Mouse (Mus musculus) inflammation-experienced regulatory T-cells (primary cell): ENCODE data around the gene Kctd2. TPM values are rescaled to one million over a fixed set of nuclear protein-coding genes. Genes with fewer than 3 reads are reported as not detected.

Experiments
- polyA plus RNA-seq, 2 experiments: library from polyadenylated mRNA; unstranded; fragments of 100-300 nt; shearing (Covaris generic); gene quantifications; one replicate each; pipeline ENCODE4 v1.2.1; 2017

Kctd2 gene
- 10 to 100 TPM; 53.6 to 95.0 TPM for polyA plus RNA-seq

GRCm38 (mm10) chr11:115419531-115420237, at the start of gene Kctd2, which contains the start of gene Atp5h:
Gene Kctd2 (plus strand): TSS chr11:115420128.
Gene Atp5h (minus strand): TSS chr11:115419962.

GRCm38 (mm10) chr11:115381743-115382539, 38.0 kb upstream of the Kctd2 start, which contains the start of gene Cdr2l:
Gene Cdr2l (plus strand): TSS chr11:115381916.

GRCm38 (mm10) chr11:115403338-115404124, 16.4 kb upstream of the Kctd2 start, which contains the start of gene Mrpl58:
Gene Mrpl58 (plus strand): TSS chr11:115403752.

GRCm38 (mm10) chr11:115439906-115440595, 20.1 kb downstream of the Kctd2 start, which contains the start of gene Trim80:
Gene Trim80 (plus strand): TSS chr11:115440545.

GRCm38 (mm10) chr11:115462243-115462891, 42.4 kb downstream of the Kctd2 start, which contains the start of gene Slc16a5:
Gene Slc16a5 (plus strand): TSS chr11:115462474.

GRCm38 (mm10) chr11:115475025-115475757, 55.3 kb downstream of the Kctd2 start, which contains the start of gene Armc7:
Gene Armc7 (plus strand): TSS chr11:115475667.

Other genes with a start within 250 kb of the Kctd2 start
- gene Tmem104, start 232.6 kb upstream of the Kctd2 start, polyA plus RNA-seq: 10 to 100 TPM; 15.3 to 15.4 TPM
- gene Nat9, start 232.3 kb upstream of the Kctd2 start, polyA plus RNA-seq: 10 to 100 TPM; 14.0 to 15.7 TPM
- under 1 TPM in 1 of 2 experiments, not detected in 1; 0.04 TPM for gene Grin2c, start 152.9 kb upstream of the Kctd2 start, polyA plus RNA-seq
- gene Fdxr, start 143.1 kb upstream of the Kctd2 start, polyA plus RNA-seq: 10 to 100 TPM; 25.0 to 35.0 TPM
- gene Fads6, start 122.5 kb upstream of the Kctd2 start, polyA plus RNA-seq: 1 to 10 TPM in 1 of 2 experiments, under 1 TPM in 1; 0.87 to 1.1 TPM
- not detected for gene Otop2, start 113.0 kb upstream of the Kctd2 start, polyA plus RNA-seq
- not detected for gene Ush1g, start 98.1 kb upstream of the Kctd2 start, polyA plus RNA-seq
- under 1 TPM in 1 of 2 experiments, not detected in 1; 0.89 TPM for gene Otop3, start 85.4 kb upstream of the Kctd2 start, polyA plus RNA-seq
- gene Hid1, start 52.4 kb upstream of the Kctd2 start, polyA plus RNA-seq: 1 to 10 TPM; 6.2 to 9.8 TPM
- gene Cdr2l, start 38.2 kb upstream of the Kctd2 start, polyA plus RNA-seq: under 1 TPM in 1 of 2 experiments, not detected in 1; 0.24 TPM
- 100 to 1,000 TPM; 140 TPM for gene Mrpl58, start 16.4 kb upstream of the Kctd2 start, polyA plus RNA-seq
- 100 to 1,000 TPM; 599 to 724 TPM for gene Atp5h, start 166 bp upstream of the Kctd2 start, polyA plus RNA-seq
- under 1 TPM in 1 of 2 experiments, not detected in 1; 0.15 TPM for gene Trim80, start 20.4 kb downstream of the Kctd2 start, polyA plus RNA-seq
- gene Slc16a5, start 42.3 kb downstream of the Kctd2 start, polyA plus RNA-seq: 10 to 100 TPM in 1 of 2 experiments, 1 to 10 TPM in 1; 5.5 to 33.6 TPM
- 100 to 1,000 TPM in 1 of 2 experiments, 10 to 100 TPM in 1; 98.8 to 112 TPM for gene Armc7, start 55.5 kb downstream of the Kctd2 start, polyA plus RNA-seq
- 100 to 1,000 TPM; 323 to 410 TPM for gene Nt5c, start 71.7 kb downstream of the Kctd2 start, polyA plus RNA-seq
- 100 to 1,000 TPM; 464 to 578 TPM for gene Jpt1, start 94.3 kb downstream of the Kctd2 start, polyA plus RNA-seq
- 100 to 1,000 TPM; 672 to 692 TPM for gene Sumo2, start 116.1 kb downstream of the Kctd2 start, polyA plus RNA-seq
- gene Nup85, start 144.3 kb downstream of the Kctd2 start, polyA plus RNA-seq: 100 to 1,000 TPM in 1 of 2 experiments, 10 to 100 TPM in 1; 76.0 to 110 TPM
- 10 to 100 TPM; 59.7 to 74.7 TPM for gene Mrps7, start 183.8 kb downstream of the Kctd2 start, polyA plus RNA-seq
- gene Gga3, start 183.9 kb downstream of the Kctd2 start, polyA plus RNA-seq: 10 to 100 TPM; 52.9 to 57.6 TPM
- gene Mif4gd, start 192.8 kb downstream of the Kctd2 start, polyA plus RNA-seq: 100 to 1,000 TPM; 163 to 252 TPM
- gene Slc25a19, start 208.2 kb downstream of the Kctd2 start, polyA plus RNA-seq: 10 to 100 TPM; 54.4 to 75.9 TPM